Mouse (Mus musculus) frontal cortex, postnatal 25 days (tissue): Measurements from ENCODE around the gene Hoxa9.

Experiments used
- DNase-seq, 2 experiments: peaks; one replicate each; pipeline ENCODE4 v3.0.0; 2022; ENCODE audit warnings: low spot score in 2 of 2

Gene Hoxa9

GRCm38 (mm10) chr6:52182030-52182429 lies 48.9 kb downstream of the Hoxa9 start:
- no peak for DNase-seq

- DNase-seq, result no peak
Measured at GRCm38 (mm10) chr6:52180726-52181125, 50.2 kb downstream of the Hoxa9 start.

DNA sequence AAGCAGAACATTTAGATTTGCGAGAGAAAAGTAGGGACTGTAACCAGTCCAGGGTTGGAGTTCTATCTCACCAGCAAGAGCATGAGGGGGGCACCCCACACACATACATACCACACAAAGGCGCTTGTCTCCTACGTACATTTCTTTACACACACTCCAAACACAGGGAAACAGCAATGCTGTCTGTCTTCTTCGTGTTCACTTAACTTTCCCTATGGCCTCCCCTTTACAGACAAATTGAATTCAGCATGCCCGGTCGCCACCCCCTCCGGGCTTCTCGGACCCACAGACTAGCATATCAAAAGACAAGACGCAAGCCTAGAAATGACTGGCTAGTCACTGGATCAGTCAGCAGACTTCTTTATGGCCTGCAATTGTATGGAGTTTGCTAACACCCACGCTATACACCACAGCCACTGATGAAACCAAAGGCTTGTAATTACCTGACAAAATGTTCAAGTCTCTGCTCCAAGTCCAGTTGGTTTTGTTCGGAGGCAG lies 50.6 kb downstream of the Hoxa9 start:
- no peak for DNase-seq

GRCm38 (mm10) chr6:52179690-52180089 lies 51.2 kb downstream of the Hoxa9 start:
- no peak for DNase-seq

DNA sequence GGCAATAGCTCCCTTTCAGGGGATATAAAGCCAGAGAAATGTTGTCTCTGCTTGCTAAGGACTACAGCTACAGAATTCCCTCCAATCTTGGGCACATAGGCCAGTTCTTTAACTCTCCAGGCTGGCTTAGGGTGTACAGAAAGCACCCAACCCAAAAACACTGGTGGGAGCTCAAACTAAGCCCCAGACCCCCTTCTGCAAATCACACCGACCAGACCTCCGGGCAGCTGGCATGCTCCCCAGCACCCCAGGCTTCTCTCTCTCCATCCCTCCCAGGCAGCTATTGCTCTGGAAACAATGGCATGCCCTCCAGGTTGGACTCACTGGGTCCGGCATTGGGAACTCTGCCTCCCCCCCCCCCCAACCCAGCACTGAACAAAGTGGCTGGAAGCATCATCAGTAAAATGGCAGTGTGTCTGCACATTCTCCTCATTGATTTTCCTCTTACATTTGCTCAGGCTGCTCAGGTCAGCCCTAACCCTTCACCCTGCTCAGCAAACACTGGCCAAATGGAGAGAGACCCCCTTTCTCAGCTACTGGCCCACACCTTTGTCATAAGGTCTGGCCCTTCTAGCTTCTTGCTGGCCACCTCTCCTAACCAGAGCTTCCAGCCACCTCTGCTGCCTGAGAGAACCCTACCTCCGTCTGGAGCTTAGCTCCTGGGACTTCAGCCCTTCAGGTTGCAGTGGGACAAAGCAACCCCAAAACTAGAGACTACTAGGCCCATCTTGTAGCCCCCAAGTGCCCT lies 51.8 kb downstream of the Hoxa9 start:
- DNase-seq, result no peak

DNA sequence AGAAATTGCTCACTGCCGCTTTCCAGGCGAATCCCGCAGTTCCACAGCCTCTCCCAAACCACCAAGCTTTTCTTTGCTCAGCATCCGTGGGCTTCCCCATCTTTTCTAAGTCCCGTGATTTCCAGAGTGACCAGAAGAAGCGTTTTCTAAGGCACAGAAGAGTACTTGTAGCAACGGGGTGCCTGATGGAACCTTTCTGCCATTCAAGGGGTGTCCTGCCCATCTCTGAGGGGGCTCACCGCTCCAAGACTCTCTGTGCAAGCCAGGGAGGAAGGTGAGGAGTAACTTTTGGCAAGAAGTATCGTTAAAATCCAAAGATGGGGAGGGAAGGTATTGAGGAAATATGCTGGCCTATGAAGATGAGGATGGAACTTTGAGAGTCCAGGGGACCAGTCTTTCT lies 53.1 kb downstream of the Hoxa9 start:
- DNase-seq, result no peak

DNA sequence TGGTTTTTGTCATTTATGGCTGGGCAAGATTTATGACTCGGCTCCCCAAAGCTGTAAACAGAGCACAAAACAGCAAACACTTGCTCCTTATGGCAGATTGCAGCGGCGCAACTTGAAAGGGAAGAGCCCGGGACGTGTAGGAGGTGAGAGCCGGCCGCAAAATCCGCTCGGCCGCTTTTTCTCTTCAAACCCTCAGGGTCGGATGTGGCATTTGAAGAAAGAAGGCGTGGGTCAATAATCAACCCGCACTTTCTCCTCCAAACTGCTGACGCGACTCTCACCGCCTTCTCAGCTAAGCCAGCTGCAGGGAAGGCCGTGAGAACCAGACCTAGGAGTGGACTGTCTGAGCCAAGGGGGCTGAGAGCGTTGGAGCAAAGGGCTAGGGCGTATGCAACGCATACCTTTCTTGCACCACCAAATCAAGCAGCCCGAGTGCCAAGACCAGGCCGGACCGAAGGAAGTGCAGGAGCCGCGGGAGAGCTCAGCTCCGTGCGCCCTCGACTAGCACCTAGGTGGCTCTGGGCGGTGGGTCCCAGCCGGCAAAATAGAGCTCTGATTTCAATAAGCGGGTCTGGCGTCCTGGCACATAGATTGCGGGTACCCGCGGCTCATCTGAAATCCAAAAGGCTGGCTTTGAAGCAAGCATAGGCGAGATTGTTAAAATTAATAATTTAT lies 53.7 kb downstream of the Hoxa9 start, which contains the start of gene 5730596B20Rik:
5730596B20Rik (plus strand) TSS at position 438 of the 675 bp plus-strand sequence.
- no peak for DNase-seq

GRCm38 (mm10) chr6:52176391-52176790 lies 54.5 kb downstream of the Hoxa9 start:
- no peak for DNase-seq

GRCm38 (mm10) chr6:52175864-52176263 lies 55.0 kb downstream of the Hoxa9 start:
- no peak for DNase-seq

GRCm38 (mm10) chr6:52174968-52175751 lies 55.7 kb downstream of the Hoxa9 start:
- DNase-seq, result no peak

DNA sequence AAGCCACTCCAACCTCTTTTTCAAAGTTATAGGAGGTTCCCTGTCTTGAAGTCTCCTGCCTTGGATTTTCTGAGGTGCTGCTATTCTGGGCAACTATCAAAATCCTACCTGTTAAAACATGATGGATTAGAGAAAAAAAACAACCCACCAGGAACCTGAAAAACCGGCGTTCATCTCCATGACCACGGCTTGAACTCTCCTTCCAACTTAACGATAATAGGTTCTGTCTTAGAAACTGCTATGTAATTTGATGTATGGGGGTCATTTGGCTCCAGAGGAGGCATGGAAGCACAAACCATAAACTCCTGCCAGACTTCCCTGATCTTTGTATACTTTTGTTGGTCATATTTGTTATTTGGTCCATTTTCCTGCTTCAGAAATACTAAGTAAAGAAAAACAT lies 57.2 kb downstream of the Hoxa9 start:
- DNase-seq, result no peak
